Mouse (Mus musculus) CD4-positive helper T cell, adult 2 months (primary cell): Measurements from ENCODE around the gene Gm20532.

ENCODE experiments used
- DNase-seq: peaks from one replicate; pipeline ENCODE4 v3.0.0-alpha.2; 2012; ENCODE audit warnings: low read depth, missing footprints, low spot score

The Gm20532 gene

DNA sequence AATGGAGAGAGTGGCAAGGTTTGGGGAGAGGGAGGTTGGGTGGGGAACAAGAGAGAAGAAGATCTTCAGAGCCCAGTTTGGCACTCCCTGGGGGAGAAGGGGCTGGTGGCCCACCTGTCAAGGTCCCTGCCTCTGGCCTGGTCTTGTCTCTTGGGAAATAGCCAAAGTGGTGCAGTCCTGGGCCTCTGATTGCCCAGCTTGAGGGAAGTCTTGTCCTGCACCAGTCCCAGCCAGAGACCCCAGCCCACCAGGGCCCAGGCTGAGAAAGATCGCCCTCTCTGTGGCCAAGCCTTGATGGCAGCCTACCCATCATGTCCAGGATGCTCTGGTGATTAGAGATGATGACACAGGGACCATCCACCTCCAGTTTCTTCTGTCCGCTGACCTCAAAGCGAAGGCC is 10.5 kb downstream of the Gm20532 start:
- no peak for DNase-seq

DNA sequence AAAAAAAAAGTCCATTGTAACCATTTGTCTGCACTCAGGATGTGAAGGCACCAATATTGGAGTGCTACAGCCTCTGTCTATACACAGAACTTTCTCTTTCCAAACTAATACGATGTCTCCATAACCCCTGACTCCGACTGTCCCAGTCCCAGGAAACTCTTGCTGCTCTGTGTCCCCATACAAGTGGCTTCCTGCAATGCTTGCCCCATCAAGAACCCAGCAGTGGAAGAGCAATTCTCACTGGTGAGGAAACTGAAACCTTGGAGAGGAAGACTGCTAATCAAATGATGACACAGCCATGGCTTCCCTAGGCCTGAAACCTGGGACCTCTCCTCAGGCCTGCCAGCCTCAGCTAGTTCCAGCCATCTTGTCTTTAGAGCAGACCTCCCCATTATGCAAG is 11.4 kb downstream of the Gm20532 start:
- no peak for DNase-seq

DNA sequence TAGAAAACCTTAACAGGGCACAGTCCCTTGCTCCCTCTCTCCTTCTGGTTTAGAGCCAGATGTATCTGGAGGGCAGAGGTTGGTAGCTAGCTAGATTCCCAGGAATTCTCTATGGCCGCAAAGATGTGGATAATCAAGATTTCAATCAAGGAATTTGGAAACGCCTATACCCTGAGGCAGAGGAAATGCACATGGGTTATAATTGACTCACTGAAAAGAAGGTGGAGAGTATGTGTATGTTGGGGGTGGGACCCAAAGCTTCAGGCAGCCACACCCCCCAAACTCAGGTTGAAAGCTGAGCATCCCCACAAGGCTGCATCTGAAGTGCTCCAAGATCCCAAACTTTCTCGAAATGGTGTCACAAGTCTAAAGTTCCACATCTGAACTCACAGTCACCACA is 12.0 kb downstream of the Gm20532 start:
- DNase-seq: no peak

DNA sequence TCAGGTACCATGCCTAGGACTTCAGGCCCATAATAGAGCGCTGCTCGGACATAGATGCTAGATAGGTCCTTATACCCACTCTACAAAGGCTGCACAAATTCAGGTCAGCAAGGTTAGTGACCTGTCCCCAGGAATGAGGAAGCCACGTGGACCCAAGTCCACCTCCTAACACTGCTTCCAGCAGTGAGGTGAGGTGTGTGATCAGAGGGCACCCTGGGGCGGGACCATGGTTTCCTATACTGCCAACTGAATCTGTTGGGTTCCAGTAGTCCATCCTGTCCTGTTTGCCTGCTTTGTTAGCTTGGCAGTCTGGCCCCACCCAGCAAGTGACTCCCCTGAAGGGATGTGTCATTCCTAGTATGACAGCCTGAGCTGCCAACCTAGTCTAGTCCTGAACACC is 13.5 kb downstream of the Gm20532 start:
- no peak for DNase-seq

DNA sequence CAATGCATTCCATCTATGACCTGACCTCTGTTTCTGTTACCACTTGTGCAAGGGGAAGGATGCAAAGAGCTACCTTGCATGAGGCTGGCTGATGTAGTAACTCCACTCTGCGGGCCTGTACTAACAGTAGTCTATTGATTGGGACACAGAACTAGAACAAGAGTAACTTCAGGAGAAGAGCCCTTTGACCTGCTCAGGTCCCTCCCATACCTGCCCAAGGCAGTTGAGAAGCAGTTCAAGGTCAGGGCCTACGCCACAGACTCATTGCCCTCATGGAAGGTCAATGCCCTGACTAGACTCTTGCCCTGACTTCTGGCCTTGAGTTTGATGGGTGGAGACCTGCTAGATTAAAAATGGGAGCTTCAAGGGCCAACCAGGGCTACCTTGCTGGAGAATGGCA is 14.2 kb downstream of the Gm20532 start:
- DNase-seq: no peak

DNA sequence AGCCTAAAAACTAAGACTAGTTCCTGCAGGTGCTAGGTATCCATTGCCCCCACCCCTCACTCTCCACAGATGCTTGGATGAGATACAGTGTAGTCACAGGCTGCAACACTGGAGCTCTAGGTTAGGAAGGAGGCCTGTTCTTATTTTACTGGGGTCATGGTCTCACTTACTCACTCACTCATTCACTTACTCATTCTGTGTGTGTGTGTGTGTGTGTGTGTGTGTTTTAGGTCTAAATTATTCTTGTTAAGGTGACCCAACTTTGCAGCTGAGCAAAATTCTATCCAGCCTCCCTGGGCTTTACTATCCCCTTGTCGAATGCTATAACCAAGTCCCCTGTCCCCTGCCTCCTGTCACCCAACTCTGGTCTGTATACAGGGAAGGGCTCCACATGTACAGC is 15.2 kb downstream of the Gm20532 start:
- DNase-seq: no peak

DNA sequence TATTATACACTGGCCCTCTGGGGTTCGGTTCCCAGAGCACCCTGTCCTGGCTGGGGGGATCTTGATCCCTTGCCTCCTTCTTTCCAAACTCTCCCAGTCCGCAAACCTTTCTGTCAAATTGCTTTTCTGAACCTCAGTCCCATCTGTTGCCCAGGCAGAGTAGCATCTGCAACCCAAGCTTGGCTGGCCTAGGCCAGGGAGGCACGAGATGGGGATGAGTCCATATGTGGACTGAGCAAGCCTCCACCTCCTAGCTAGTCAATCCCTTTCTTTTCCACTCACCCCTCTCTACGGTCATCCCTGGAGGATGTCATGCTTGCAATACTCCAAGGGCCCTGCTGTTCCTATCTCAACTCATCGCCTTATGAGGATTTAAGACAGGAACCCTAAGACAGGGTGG is 16.2 kb downstream of the Gm20532 start:
- no peak for DNase-seq

DNA sequence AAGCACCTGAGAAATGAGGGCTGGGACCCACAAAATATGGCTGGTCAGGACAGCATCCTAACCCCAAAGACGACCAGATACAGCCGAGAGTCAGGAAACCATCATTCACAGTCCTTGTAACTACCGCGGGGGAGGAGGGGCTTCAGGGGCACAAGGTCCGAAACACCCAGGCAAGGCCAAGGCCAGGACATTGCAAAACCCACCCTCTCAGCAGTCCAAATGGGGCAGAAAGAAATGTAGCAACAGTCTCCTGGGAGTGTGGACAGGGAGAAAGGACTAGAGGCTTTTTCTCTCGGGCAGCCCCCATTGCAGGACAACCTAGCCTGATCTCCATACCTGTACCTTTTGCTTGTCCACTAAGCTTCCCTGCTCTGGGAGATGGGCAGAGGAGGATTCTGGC is 16.7 kb downstream of the Gm20532 start:
- no peak for DNase-seq

DNA sequence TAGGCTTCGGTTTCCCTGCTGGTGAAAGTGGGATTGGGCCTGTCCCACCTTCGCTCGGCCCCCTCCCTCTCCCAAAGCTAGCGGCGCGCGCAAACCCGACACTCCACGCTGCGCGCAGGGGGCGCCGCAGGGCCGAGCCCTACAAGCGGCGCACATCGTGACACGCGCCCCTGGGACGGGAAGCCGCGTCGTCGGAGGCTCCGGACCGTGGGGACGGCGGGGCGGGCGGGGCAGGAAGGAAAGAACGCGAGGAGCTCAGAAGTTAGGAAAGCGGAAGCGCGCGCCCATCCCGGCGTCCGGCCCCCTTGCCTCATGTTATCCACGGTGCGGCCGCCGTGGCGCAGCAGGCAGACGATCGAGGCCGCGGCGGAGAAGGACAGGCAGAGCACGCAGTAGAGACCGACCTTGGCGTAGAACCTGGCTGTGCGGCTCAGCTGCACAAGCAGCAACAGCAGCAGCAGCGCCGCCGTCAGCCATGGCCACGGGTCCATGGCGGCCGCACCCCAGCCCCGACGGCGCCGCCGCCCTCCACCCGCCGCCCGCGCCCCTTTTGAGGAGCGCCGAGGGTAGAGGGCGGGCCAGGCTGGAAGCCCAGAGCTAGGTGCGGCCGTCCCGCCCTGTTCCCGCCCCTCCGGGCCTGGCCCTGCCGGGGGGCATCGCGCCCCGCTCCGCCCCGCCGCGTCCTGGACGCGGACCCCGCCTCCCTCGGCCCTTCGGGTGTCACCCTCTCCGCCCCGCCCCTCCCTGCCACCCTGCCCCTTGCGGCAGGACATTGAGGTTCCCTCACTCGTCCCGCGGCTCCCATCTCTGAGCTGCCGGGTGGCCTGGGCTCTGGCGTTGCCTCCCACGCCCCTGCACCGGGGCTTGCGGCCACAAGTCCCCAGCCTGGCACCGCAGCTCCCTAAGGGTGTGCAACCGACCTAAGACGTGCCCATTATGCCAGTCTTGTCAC is 17.6 kb downstream of the Gm20532 start, which contains the start of gene Agpat2:
Agpat2 (minus strand) TSS at position 698 of the 952 bp plus-strand sequence.
- DNase-seq: peak; percentile 87

DNA sequence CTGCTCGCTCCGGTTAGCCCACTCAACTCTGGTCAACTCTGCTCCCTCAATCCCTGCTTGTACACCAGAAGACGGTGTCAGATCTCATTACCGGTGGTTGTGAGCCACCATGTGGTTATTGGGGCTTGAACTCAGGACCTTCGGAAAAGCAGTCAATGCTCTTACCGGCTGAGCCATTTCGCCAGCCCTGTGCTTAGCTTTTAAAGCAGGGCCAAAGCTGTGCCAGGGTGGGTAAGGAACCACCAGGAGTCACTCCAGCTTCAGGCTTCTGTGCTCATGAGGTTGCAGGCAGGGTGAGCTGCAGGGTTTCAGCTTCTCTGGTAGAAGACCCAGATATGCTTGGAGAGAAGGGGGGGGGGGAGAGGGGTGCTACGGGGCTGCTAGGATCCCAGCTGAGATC is 18.9 kb downstream of the Gm20532 start:
- no peak for DNase-seq

DNA sequence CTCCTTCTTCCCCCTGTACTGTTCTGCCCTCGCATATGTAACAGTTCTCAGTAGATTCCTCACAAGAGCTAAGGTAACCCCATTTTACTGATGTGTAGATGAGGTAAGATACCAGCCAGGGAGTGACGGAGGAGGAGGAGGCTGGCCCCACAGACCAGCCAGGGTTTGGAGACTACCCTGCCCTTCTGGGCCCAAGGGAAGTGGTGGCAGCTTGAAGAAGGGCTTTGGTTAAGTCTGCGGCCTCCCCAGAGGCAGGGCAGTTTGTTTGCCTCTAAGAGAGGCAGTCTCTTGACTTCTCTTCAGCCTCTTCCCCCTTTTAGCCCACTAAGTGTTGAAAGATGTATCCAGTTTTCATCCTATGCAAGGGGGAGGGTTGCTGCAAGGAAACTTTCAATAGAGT is 20.1 kb downstream of the Gm20532 start:
- no peak for DNase-seq

DNA sequence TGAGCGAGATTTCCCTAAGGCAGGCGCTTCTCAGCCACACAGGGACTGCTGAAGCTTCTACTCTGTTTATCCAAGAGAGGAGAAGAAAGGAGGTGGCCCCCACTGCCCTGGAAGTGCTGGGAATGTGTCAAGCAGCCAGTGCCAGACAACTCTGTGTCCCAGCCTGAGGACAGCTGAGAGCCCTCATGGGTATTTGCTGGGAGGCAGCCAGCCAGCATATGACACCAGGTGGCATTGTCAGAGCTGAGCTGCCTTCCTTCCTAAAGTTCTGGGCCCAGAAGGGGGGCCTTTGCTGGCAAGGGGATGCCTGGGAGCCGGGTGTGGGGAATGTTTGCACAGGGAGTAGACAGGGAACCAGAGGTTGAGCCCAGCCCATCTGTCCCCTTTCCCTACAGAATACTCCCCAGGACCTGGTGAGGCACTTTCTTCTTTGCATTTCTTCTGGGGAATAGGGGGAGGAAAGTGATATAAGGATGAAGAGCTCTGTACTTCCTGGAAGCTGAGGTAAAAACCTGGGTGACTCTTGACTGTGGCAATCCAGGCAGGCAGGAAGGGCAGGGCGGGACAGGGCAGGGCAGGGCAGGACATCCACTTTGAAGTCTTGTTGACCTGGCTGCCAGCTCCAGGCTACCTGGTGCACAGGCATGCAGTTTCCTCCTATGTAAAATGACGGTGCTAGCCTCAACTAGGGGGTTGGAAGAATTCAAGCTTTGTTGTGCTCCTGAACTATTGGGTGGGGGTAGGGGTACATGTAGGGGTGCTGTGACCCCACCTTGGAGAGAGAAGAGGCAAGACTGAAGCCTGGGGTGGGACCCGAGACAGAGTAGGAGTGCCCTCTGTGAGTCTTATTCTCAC is 20.8 kb downstream of the Gm20532 start:
- DNase-seq: no peak

DNA sequence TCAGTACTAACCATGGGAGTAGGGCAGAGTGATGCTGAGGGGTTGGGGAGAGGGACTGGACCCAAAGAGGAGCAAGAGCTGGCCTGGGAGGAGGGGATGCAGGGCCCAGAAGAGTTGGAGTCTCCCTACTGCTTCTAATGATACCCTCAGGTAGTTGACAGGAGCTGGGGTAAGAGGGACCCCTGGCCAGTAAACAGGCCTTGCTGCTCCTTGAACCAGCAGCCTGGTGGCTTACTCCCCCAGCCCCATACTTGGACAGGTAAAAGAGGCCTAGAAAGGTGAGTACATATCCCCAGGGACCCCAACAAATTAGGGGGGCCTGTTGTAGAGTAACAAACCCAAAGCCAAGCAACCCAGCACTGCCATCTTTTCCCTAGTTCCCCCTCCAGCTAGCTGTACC is 22.3 kb downstream of the Gm20532 start:
- no peak for DNase-seq

DNA sequence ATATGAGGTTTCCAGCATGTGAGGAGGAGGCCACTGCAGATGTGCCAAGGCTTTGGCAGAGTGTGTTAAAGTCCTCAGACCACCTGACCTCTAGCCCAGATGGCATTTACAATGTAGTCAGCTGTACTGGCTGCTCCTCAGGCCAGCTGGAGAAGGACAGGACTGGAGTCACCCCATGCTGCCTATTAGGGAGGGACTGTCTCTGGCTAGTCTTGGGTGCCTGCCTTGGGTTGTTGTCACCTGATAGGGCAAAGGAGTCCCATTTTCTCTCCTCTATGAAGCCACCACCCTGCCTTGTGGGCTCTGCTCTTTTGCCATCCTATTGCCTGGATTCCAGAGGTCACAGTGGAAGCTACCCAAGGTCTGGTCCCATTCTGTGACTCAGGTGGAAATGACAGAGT is 22.8 kb downstream of the Gm20532 start:
- DNase-seq: no peak

DNA sequence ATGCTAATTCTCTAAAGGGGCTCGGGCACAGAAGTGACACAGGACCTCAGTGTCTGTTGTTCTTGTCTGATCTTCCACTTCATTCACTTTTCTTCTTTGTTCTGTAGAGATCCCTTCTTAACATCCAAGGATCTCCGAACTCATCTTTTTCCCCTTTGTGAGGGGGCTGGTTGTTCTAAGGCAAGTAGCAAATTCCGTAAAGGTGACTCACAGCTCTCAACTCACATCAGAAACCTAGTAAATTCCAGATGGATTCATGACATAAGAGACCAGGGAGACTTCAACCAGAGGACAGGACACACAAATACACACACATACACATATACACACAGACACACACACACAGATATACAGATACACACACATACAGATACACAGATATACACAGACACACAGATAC is 24.1 kb downstream of the Gm20532 start:
- DNase-seq: no peak

DNA sequence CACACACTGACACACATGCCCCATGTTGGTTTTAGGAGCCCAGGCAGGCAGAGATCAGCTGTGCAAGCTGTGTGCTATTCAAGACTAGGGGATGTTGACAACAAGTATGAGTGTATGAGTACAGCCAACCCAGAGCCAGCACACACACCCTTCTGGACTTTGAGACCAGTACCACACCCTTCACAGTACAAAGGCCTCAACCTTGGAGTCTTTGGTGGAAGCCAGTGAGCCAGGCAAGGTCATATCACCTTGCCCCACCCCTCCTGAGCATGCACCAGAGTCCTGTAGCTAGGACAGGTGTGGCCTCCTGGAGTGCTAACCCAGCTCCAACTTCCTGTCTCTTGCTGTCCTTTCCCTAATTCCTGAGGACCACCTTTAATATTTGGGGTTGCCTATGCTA is 24.6 kb downstream of the Gm20532 start:
- no peak for DNase-seq

DNA sequence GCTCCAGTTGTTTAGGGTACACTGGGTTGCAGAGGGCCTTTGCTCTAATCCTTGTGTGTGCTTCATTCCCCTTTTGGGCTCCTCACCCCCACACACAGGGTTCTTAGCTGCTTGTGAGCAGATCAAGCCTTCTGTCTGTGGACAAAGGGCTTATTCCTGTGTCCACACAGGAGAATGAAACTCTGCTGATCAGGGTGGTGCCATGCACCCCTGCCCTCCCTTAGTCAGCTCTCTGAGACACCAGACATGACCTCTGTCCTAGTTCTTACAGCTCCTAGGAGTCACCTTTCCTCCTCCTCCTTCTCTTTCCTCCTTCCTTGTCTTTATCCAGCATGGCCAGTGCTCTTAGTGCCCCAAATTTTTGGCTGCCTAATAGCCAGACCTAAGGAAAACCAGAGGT is 25.5 kb downstream of the Gm20532 start:
- DNase-seq: no peak

DNA sequence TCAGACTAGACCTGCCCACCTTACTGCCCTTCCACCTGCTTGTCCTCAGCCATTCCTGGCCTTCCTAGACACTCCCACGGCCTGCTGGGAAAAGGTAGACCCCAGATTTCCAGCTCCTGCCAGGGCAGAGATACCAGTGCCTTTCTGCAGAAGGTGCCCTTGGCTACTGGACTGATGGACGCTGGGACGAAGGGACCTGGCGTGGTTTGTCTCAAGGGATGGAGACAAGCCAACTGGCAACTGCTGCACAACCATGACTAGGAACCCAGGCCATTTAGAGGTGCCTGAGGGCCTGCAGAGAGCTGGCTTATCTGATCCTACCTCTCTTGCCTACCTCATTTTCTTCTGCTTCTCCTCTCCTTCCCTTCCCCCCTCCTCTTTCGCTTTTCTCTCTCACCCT is 28.5 kb downstream of the Gm20532 start:
- no peak for DNase-seq

DNA sequence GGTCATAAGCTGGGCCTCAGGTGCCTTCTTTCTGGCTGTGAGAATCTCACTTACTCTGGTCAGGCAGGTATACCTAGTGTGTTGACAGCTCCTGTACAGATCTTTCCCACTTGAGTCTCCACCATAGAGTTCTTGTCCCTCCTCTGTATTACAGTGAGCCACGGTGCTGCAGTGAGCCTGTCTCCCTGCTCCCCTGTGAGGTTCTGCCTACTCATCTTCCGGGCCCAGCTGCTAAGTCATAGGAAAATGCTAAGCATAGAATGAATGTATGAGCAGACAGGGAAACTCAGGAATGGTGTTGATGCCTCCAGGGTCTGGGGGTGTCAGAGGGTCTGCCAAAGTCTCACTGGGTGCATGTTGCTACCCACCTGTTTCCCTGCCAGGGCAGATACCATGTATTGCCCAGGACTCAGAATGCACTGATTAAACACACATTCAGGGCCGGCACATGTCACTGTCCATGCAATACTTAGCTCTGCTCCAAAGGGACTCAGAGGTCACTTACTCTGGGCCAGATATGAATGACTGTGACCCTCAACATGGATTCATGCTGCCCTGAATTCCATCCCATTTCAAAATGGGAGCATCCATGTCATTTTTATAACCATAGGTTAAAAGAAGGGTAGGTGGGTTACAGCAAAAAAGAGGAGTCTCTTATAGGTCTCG is 29.2 kb downstream of the Gm20532 start:
- no peak for DNase-seq

DNA sequence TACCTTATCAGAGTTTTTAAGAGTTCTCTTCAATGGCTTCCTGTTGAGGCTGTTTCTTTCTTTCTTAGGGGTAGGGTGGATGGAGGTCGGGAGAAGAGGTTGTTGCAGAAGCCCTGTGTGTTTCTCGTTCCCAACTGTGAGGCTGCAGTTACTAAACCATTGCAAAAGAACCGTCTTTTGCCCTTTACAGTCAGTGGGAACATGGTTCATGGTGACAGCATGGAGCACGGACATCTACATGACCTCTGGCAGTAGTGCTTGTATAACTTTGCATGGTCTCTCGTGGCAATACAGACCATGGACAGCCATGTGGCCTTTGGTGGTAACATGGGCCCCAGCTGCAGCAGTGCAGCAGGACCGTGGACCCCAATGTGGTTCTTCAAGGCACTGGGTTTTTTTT is 30.9 kb downstream of the Gm20532 start:
- no peak for DNase-seq

DNA sequence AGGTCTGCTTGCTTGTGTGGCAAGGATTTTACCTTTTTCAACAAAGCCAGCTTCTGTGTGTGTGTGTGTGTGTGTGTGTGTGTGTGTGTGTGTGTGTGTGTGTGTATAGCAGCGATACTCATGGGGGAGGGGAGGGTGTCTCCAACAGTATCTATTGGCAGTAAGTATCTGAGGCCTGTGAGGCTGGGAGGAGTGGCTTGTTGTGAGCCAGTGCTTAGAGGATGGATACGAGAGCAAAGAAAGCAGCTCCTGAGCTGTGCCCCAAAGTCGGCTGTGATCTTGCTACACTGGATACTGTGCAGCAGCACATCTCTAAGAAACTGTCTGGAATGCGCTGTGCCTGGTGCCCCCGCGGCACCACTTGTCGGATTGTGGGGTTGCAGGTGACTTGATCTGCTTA is 31.5 kb downstream of the Gm20532 start:
- no peak for DNase-seq

DNA sequence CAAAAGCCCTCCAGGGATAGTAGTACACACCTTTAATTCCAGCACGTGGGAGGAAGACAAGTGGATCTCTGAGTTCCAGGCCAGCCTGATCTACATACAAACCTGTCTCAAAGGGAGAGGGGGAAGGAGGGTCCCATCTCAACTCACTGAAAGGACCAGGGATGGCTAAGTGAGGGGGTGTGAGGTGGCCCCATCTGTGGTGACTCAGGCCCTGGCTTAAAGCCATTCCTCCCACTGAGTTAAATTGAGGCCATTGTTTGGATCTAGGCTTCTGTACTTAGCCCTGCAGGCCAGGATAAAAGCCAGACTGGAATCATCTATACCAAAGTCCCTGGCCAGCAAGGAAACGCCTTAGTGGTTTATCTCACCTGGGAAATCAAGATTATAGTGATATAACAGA is 34.8 kb downstream of the Gm20532 start:
- no peak for DNase-seq
